Mouse (Mus musculus): Measurements from ENCODE around the gene Gnpat.

DNA sequence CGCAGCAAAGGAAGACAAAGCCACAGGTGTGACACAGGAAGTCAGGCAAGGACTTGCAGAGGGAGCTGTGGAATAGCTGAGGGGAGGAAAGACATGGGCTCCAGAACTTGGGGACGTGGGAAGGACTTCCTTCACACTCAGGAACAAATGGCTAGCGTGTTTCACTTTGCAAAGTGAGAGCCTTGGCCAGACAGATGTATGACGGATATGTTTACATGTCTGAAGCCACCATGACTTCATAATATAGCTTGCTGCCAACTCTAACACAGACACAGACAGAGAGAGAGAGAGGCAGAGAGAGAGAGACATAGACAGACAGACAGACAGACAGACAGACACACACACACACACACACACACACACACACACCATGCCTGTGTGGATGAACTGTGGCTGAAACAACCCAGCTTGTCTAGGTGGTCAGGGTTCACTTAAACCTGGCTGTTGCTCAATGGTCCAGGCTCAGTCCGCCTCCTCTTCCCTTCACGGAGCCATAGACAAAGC, 43.2 kb upstream of the Gnpat start:
- TF ChIP-seq CTCF (IDR thresholded peaks at IDR 0.05; ENCODE audit: insufficient read depth, low read depth, low read length) (no peak), POLR2A (IDR thresholded peaks at IDR 0.05; ENCODE audit: insufficient read depth, low read depth, low read length) (no peak)

Measured in olfactory bulb, adult 2 months (tissue).